Mouse (Mus musculus) layer of hippocampus, postnatal 25 days (tissue): Measurements from ENCODE around the gene Sec63. TPM values are rescaled to one million over a fixed set of nuclear protein-coding genes. Genes with fewer than 3 reads are reported as not detected.

Experiments used
- DNase-seq, 2 experiments: peaks; one replicate each; pipeline ENCODE4 v3.0.0; 2022; ENCODE audit warnings: mixed read lengths in 2 of 2, low spot score in 1 of 2; ENCODE audit errors: extremely low spot score in 1 of 2
- total RNA-seq, 2 experiments: library from RNA; stranded (reverse); gene quantifications; 2 replicates each; pipeline ENCODE4 v1.2.3; 2021

Sec63 gene
- total RNA-seq: 10 to 100 TPM; 44.7 to 50.9 TPM

DNA sequence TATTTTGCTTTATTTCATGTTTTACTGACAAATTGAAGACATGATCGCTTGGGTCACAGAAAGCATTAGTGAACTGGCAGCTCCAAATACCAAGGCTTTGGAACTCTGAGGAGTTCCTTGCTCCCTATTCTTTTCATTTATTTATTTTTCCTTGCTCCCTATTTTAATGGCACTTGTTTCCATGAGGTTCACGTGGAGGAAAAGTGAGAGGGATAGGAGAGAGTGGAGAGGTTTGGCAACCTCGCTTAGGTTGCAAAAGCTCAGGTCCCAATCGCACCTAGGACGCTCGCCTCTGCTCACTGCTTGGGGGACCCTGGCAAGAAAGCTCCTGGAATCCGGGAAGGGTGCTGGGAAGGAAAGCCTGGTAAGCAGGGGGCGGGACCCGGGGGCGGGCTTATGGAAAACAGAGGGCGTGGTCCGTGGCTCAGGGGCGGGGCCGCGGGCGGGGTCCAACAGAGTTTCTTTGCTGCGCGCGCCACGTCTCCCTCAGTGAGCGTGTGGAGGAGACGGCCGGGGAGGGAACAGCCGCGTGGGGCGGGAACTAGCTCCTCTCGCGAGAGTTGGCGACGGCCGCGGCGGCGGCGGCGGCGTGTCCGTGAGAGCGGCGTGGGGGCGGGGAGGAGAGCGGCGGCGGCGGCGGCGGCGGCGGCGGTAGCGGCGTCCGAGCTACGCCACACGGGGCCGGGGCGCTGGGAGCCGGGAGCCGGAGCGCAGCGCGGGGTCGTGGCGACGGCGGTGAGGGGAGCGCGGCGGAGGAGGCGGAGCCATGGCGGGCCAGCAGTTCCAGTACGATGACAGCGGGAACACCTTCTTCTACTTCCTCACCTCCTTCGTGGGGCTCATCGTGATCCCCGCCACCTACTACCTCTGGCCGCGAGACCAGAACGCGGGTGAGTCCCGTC lies at the start of gene Sec63:
Sec63 (plus strand) TSS at position 498 of the 902 bp plus-strand sequence.
- DNase-seq: peak; percentile 95 to 97

- DNase-seq: no peak
Measured at GRCm38 (mm10) chr10:42714676-42715075, 46.6 kb upstream of the Sec63 start.

DNA sequence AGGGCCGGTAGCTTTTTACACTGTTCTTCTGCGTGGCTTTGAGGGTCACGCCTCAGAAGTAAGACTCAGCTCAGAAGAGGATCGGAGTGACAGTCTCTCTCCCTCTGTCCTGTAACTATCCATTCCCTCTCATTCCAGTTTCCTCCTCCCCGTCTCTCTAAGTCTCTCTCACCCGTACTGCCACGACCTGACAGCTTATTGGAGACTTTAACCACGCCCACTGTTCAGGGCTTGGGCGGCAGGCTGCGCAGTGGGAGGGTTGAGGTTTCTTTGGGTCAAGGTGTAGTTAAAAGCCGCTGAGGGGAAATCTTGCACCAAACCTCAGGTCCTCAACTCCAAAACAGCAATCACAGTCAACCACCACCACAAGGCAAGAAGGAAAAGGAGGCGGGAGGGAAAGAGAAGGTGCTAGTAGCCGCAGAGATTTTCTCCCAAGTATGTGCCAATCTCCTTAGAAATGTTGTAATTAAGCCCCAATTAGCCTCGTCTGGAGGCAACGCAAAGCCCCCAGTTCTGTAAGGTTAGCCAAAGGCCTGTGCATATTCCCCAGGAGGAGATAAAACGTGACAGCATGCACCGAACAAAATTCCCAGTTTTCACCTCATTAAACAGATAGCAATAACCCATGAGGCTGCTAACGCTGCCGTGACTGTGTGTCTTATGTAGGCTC lies 45.8 kb upstream of the Sec63 start:
- DNase-seq: no peak

DNA sequence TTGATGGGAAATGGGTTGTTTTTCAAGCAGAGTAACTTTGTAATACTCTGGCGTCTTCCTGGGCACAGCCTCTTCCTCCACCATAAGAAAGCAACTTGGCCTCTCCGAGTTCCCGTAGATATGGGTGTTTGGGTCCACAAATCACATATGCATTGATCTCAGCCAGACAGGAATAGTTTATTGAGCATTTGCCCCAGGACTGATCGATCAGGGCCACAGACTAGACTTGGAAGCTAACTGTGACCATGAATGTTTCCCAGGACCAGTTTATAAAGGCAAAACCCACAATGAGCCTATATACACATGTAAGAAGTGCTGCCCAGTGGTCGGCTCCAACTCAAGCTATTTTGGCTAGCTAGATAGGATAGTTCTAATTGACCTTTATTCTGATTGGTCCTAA lies 39.2 kb upstream of the Sec63 start:
- no peak for DNase-seq

DNA sequence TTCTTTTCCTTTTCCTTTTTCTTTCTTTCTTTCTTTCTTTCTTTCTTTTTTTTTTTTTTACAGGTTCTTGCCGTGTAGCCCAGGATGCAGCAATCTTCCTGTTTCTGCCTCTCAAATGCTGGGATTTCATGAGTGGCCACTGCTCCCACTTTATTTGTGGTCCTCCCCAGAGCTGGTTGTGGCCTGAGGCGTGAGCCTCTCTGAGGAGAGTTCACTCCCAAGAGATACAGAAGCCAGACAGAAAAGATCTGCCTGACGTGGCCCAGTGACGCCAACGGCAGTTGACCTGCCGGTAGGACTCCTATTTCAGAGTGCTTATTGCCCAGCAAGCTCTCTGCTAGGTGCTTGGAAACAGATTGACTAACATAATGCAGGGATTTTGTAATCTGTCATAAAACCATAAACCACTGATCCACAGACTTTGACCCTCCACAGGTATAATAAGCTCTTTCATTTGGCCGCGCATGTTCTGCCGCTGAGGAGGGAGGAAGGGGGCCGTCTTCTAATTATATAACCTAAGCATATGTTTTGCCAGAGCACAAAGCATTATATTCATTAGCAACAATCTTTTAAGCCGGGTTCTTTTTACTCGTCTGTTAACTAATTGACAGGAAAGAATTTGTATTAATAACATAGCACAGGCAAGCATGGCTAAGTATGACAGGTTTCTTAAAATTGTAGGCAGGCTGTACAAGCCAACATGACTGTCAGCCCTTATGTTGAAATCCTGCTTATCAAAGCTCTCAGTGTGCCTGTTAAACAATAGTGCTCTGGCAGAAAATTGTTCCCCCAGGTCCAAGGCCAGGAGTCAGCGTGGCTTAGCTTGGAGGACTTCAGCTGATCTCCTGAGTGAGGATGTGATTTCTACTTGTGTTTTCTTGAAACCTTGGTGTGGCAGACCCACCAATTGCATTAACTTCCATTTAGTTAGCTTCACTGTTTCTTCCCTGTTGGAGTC lies 37.7 kb upstream of the Sec63 start:
- no peak for DNase-seq

GRCm38 (mm10) chr10:42729607-42730006 lies 31.7 kb upstream of the Sec63 start:
- no peak for DNase-seq

DNA sequence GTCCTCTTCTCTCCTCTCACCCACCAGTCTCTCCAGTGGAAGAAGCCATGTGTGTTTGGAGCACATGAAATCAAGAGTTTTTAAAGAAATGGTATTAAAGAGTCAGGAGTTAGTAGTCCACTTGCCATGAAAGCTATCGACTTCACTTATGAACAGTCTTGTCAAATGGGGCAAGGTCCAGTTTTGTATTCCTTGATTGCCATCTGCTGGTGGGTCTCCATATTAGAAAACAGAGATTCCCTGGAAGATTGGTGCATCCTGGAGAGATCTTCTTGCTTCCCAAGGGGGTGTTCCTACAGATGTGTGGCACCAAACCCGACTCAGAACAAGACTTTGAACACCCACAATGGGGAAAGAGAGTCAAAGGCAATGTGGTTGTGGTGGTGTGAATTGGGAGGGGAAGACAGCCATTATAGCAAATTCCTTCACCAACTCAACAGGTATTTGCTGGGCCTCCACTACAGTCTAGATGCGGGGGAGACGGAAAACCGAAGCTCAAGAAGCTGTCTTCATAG lies 26.7 kb upstream of the Sec63 start:
- DNase-seq: peak in 1 of 2 experiments; percentile 37

DNA sequence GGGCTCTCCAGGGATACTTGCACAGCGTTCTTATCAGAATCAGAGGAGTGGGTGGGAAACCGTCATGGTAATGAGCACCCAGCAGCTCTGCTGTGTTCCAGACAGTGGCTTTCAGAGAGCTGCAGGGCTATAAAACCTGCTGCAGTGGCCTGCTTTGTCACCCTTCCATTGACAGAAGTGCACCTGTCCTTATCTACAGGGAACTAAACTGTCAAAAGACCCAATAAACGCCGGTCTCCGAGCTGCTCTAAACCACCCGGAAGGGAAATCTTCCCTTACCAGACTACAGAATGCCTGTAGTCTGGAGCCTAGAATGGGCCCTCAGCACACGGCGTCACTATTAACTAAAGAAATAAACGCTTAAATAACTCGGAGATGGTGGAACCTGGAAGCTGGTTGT lies 9.5 kb upstream of the Sec63 start:
- no peak for DNase-seq

GRCm38 (mm10) chr10:42754341-42754740 lies 7.0 kb upstream of the Sec63 start:
- DNase-seq: no peak

GRCm38 (mm10) chr10:42759741-42760140 lies 1.6 kb upstream of the Sec63 start:
- no peak for DNase-seq

DNA sequence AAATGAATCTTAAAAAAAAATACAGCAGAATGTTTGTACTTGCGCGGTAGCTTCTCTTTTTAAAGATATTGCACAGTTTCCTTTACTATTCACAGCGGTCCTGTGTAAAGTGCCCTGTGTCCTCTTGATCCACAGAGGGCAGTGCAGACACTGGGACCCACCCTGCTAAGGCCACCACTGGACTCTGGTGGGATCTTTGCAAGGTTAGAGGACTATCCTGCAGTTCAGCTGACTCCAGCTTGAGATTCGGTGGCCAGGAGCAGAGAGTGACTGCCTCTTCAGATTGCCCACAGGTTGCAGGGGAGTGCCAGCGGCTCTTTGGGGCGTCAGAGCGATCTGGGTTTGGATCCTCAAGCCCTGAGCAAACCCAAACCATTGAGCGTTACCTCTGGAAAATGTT lies 967 bp upstream of the Sec63 start:
- DNase-seq: peak in 1 of 2 experiments; percentile 9

DNA sequence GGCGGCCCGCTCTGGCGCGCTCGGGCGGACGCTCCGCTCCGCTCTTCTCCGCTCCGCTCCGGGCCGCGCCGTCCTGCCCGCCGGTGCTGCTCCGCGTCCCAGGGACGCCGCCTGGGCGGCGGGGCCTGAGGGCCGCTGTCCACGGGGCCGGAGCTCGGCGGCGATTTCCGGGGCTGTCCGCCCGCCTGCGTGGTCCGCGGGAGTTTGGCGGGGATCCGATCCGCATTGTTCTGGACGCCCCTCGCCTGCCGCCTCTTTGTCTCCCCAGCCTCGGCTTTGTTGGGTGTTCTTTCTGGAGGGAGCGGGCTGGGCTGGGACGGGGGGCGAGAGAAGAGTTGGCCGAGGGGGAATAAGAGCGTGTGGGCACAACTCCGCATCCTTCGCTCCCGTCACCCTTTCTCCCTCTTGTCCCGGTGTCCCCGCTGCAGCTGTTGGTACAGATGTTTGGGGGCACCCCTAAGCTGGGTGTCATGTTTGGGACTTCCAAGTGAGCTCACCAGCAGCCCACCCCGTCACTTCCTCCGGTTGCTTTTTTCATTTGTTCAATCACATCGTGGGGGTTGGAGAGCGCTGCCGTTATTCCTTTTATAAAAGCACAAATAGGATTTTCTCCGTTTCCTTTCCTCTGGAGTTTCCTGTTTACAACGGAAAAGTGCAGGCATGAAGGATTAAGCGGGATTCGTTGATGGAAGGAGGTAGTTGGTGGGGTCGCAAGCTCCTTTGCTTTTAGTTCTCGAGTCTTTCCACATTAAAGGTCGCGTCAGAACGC lies 789 bp downstream of the Sec63 start:
- peak; percentile 12 to 16 for DNase-seq

DNA sequence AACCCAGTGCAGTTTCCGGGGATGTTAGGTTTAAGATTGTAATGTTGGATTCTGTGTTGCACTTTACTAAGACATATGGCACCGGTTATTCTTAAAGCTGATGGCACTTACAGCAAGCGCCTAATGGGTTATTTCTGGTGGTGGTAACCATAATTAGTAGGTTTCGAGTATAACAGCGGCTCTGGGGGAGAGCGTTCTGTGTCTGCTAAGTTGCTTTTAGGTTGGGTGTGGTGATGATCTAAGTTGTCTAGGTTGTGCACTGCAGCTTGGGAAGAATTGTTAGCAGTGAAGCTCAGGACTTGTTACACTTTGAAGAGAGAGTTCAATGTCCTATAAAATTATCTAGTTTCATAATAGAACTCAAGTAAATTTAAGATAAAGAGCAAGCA lies 1.4 kb downstream of the Sec63 start:
- no peak for DNase-seq

DNA sequence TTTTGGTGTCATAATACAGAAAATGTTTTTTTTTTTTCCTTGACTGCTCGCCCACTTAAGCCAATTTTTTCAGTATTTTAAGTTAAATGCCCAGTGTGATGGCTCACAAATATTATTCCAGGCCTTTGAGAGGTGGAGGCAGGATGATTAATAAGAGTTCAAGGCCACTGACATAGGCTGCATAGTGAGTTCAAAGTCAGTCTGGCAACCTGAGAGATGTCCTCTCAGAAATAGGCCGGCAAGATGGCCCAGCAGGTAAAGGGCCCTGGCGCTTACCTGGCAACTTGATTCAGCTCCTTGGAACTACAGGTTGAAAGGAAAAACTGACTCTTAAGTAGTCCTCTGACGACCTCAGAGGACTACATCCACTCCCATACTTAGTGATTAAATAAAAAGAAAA lies 1.9 kb downstream of the Sec63 start:
- no peak for DNase-seq

- DNase-seq: no peak
Measured at GRCm38 (mm10) chr10:42765344-42765743, 4.0 kb downstream of the Sec63 start.

GRCm38 (mm10) chr10:42775450-42775849 lies 14.2 kb downstream of the Sec63 start:
- no peak for DNase-seq

DNA sequence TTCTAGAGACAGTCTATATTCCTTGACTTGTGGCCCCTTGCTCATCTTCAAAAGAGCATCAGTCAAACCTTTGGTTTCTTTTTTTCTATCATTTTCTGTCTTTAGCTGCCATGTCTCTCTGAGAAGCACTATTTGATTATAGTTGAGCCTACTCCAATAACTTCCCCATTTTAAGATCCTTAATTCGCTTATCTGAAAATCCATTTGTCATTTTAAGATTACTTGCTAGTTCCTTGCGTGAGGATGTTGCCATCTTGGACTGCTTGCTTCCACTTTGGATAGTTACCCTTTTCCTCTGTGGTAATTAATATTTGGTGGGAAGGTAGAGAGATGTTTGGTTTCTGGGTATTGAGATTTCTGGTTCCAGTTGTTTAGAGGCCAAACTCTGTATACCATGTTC lies 19.5 kb downstream of the Sec63 start:
- no peak for DNase-seq

DNA sequence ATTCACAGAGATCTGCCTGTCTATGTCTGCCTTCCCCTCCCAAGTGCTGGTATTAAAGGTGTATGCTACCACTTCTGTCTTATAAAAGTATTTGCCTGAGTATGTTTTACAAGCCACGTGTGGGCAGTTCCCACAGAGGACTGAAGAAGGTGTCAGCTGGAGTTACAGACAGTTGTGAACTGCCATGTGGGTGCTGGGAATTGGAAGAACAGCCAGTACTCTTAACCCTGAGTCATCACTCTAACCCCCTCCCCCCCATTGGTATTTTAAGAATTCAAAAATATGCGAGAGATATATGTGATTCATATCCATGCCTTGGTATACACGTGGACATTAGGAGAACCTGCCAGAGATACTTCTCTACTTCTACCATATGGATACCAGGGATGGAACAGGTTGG lies 20.4 kb downstream of the Sec63 start:
- no peak for DNase-seq

DNA sequence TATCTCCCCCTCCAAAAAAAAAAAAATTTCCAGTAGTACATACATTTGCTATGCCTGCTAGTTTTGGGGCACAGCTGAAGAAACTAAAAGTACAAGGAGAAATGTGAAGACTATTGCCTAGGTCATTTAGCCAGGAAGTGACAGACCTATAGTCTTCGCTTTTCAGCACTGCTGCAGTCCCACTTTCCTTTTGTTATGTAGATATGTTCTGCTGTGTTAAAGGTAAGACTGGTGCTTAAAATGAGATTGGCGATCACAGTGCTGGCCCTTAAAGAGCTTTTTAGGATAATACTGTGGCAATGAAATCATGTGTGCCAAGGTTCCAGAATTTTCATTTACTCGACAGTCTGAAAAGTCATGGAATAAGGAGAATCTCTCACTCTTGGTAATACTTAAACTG lies 39.6 kb downstream of the Sec63 start:
- no peak for DNase-seq

- no peak for DNase-seq
Measured at GRCm38 (mm10) chr10:42825923-42826322, 64.6 kb downstream of the Sec63 start.
